Mouse (Mus musculus): Measurements from ENCODE around the gene Brsk1. TPM values are rescaled to one million over a fixed set of nuclear protein-coding genes. Genes with fewer than 3 reads are reported as not detected.

Gene Brsk1
- total RNA-seq, 1 experiment: 20.7 TPM

GRCm38 (mm10) chr7:4746326-4746980 lies 56.0 kb downstream of the Brsk1 start:
- TF ChIP-seq HCFC1 (IDR thresholded peaks at IDR 0.05; ENCODE audit: borderline replicate concordance, insufficient read depth, low read length) (no peak), ZC3H11A (IDR thresholded peaks at IDR 0.05; ENCODE audit: borderline replicate concordance, low read depth, low read length) (no peak), CHD2 (IDR thresholded peaks at IDR 0.05; ENCODE audit: low read depth, low read length) (no peak), MAFK (IDR thresholded peaks at IDR 0.05; ENCODE audit: insufficient read depth, low read depth, low read length) (no peak), ZNF384 (IDR thresholded peaks at IDR 0.05; ENCODE audit: low read depth, low read length) (no peak)
- peaks cover 53% of the 10 kb centered on the region for H3K36me3 ChIP-seq (ENCODE audit: control insufficient read depth, insufficient read depth, low read length, poor library complexity, severe bottlenecking)
- H3K4me3 ChIP-seq (ENCODE audit: insufficient read depth in 1 of 2, low read depth in 1 of 2, low read length in 2 of 2, poor library complexity in 1 of 2, severe bottlenecking in 1 of 2): peak overlapping the region in 1 of 2 experiments; percentile 40; a peak in 2 of 4 replicates
- H3K27ac ChIP-seq (ENCODE audit: insufficient read depth, low read depth, low read length, poor library complexity, severe bottlenecking): no peak overlapping the region
- H3K4me1 ChIP-seq (ENCODE audit: control insufficient read depth in 2 of 2, insufficient read depth in 2 of 2, low read length in 2 of 2, poor library complexity in 1 of 2): peaks cover 2 to 28% of the 10 kb centered on the region in 2 experiments; a peak in 2 of 4 replicates
- no peak for DNase-seq (ENCODE audit: low read depth, low spot score)
- no peaks in the 10 kb centered on the region for H3K9me3 ChIP-seq (ENCODE audit: control insufficient read depth, insufficient read depth, low read depth, low read length)
- H3K9ac ChIP-seq (ENCODE audit: insufficient read depth, low read depth, low read length, poor library complexity, severe bottlenecking): no peak overlapping the region; the same call in 1 of the 2 replicates
- in situ Hi-C loops (cut with MboI; ENCODE audit: low sequenced_read_pairs in 2 of 2, unreplicated experiment in 2 of 2): no loop called here

DNA sequence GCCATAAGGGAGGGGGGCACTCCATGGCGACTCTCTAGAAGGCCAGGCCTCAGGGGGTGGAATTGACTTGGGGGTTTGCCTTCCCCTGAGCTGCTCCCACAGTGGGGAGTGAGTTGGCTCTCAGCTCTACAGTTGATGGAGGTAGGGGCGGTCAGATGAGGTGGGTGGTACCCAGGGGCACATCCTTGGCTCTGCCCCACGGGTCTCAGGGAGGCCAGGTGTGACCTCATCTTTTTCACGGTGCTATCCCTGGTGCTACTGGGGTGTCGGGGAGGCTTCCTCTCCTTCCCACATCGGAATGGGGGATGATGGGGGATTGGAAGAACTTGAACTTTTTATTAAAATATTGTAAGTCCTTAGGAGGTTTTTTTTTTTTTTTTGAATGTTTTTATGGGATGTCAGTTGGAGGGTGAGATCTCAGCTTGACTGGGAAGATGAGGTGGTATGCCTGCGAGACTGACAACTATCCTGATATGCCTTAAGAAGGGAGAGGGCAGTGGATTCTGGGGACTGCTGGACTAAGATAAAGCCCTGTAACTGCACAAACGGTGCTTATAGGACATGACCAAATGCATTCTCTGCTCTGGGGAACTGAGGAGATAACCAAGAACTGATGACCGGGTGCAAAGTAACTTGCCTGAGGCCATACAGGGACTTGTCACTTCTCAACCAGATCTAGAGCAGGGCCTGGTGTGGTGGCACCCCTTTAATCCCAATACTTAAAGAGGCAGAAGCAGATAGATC lies 56.9 kb downstream of the Brsk1 start:
- H3K4me1 ChIP-seq (ENCODE audit: control insufficient read depth in 2 of 2, insufficient read depth in 2 of 2, low read length in 2 of 2, poor library complexity in 1 of 2): peaks cover 2 to 24% of the 10 kb centered on the region in 2 experiments; a peak in 2 of 4 replicates
- no peak overlapping the region for H3K27ac ChIP-seq (ENCODE audit: insufficient read depth, low read depth, low read length, poor library complexity, severe bottlenecking)
- DNase-seq (ENCODE audit: low read depth, low spot score): no peak
- TF ChIP-seq ZC3H11A (IDR thresholded peaks at IDR 0.05; ENCODE audit: borderline replicate concordance, low read depth, low read length) (no peak), HCFC1 (IDR thresholded peaks at IDR 0.05; ENCODE audit: borderline replicate concordance, insufficient read depth, low read length) (no peak), CHD2 (IDR thresholded peaks at IDR 0.05; ENCODE audit: low read depth, low read length) (no peak), MAFK (IDR thresholded peaks at IDR 0.05; ENCODE audit: insufficient read depth, low read depth, low read length) (no peak), ZNF384 (IDR thresholded peaks at IDR 0.05; ENCODE audit: low read depth, low read length) (no peak)
- H3K36me3 ChIP-seq (ENCODE audit: control insufficient read depth, insufficient read depth, low read length, poor library complexity, severe bottlenecking): peaks cover 46% of the 10 kb centered on the region
- H3K4me3 ChIP-seq (ENCODE audit: insufficient read depth in 1 of 2, low read depth in 1 of 2, low read length in 2 of 2, poor library complexity in 1 of 2, severe bottlenecking in 1 of 2): no peak overlapping the region
- in situ Hi-C loops (cut with MboI; ENCODE audit: low sequenced_read_pairs in 2 of 2, unreplicated experiment in 2 of 2): no loop called here
- H3K9ac ChIP-seq (ENCODE audit: insufficient read depth, low read depth, low read length, poor library complexity, severe bottlenecking): no peak overlapping the region
- no peaks in the 10 kb centered on the region for H3K9me3 ChIP-seq (ENCODE audit: control insufficient read depth, insufficient read depth, low read depth, low read length)

- Histone ChIP-seq H3K4me1 (ENCODE audit: control insufficient read depth in 2 of 2, insufficient read depth in 2 of 2, low read length in 2 of 2, poor library complexity in 1 of 2) (peaks cover 2 to 21% of the 10 kb centered on the region in 2 experiments; a peak in 2 of 4 replicates), H3K36me3 (ENCODE audit: control insufficient read depth, insufficient read depth, low read length, poor library complexity, severe bottlenecking) (peaks cover 37% of the 10 kb centered on the region), H3K27ac (ENCODE audit: insufficient read depth, low read depth, low read length, poor library complexity, severe bottlenecking) (no peak overlapping the region), H3K9ac (ENCODE audit: insufficient read depth, low read depth, low read length, poor library complexity, severe bottlenecking) (no peak overlapping the region), H3K9me3 (ENCODE audit: control insufficient read depth, insufficient read depth, low read depth, low read length) (no peaks in the 10 kb centered on the region), H3K4me3 (ENCODE audit: insufficient read depth in 1 of 2, low read depth in 1 of 2, low read length in 2 of 2, poor library complexity in 1 of 2, severe bottlenecking in 1 of 2) (no peak overlapping the region)
- TF ChIP-seq HCFC1 (IDR thresholded peaks at IDR 0.05; ENCODE audit: borderline replicate concordance, insufficient read depth, low read length) (no peak), CHD2 (IDR thresholded peaks at IDR 0.05; ENCODE audit: low read depth, low read length) (no peak), ZC3H11A (IDR thresholded peaks at IDR 0.05; ENCODE audit: borderline replicate concordance, low read depth, low read length) (no peak), MAFK (IDR thresholded peaks at IDR 0.05; ENCODE audit: insufficient read depth, low read depth, low read length) (no peak), ZNF384 (IDR thresholded peaks at IDR 0.05; ENCODE audit: low read depth, low read length) (no peak)
- no peak for DNase-seq (ENCODE audit: low read depth, low spot score)
- in situ Hi-C loops (cut with MboI; ENCODE audit: low sequenced_read_pairs in 2 of 2, unreplicated experiment in 2 of 2): no loop called here
Measured at GRCm38 (mm10) chr7:4748321-4748720, 57.9 kb downstream of the Brsk1 start.

DNA sequence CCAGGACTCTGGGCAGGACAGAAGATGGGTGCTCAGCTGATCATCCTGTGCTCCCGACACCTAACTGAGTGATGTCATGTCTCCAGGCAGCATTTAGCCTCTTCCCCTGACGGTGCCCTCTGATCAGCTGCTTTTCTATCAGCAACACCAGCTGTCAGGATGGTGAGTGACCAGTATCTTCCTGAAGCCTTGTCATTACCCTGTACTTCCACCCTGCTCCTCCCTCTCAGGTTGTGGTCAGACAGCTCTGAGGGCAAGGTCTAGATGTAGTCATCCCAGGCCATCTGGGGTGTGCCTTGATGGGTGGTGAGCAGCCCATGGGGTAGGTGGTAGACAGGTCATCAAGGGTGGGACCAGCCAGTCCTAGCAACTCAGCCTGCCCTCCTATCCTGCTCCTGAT lies 58.8 kb downstream of the Brsk1 start:
- Histone ChIP-seq H3K36me3 (ENCODE audit: control insufficient read depth, insufficient read depth, low read length, poor library complexity, severe bottlenecking) (peaks cover 33% of the 10 kb centered on the region), H3K4me3 (ENCODE audit: insufficient read depth in 1 of 2, low read depth in 1 of 2, low read length in 2 of 2, poor library complexity in 1 of 2, severe bottlenecking in 1 of 2) (no peak overlapping the region), H3K9me3 (ENCODE audit: control insufficient read depth, insufficient read depth, low read depth, low read length) (no peaks in the 10 kb centered on the region), H3K4me1 (ENCODE audit: control insufficient read depth in 2 of 2, insufficient read depth in 2 of 2, low read length in 2 of 2, poor library complexity in 1 of 2) (peaks cover 2 to 22% of the 10 kb centered on the region in 2 experiments; a peak in 2 of 4 replicates), H3K27ac (ENCODE audit: insufficient read depth, low read depth, low read length, poor library complexity, severe bottlenecking) (no peak overlapping the region), H3K9ac (ENCODE audit: insufficient read depth, low read depth, low read length, poor library complexity, severe bottlenecking) (no peak overlapping the region)
- in situ Hi-C loops (cut with MboI; ENCODE audit: low sequenced_read_pairs in 2 of 2, unreplicated experiment in 2 of 2): no loop called here
- TF ChIP-seq ZC3H11A (IDR thresholded peaks at IDR 0.05; ENCODE audit: borderline replicate concordance, low read depth, low read length): no peak
- TF ChIP-seq HCFC1 (IDR thresholded peaks at IDR 0.05; ENCODE audit: borderline replicate concordance, insufficient read depth, low read length): no peak
- TF ChIP-seq CHD2 (IDR thresholded peaks at IDR 0.05; ENCODE audit: low read depth, low read length): no peak
- TF ChIP-seq MAFK (IDR thresholded peaks at IDR 0.05; ENCODE audit: insufficient read depth, low read depth, low read length): no peak
- TF ChIP-seq ZNF384 (IDR thresholded peaks at IDR 0.05; ENCODE audit: low read depth, low read length): no peak
- no peak for DNase-seq (ENCODE audit: low read depth, low spot score)

All from ES-E14 (cell line).